Mouse (Mus musculus): ENCODE measurements around the gene Elovl6.

Elovl6 gene

GRCm38 (mm10) chr3:129612311-129613097 lies 80.3 kb downstream of the Elovl6 start:
- no peak for DNase-seq

- DNase-seq: no peak
Observed at GRCm38 (mm10) chr3:129613756-129614155, 81.6 kb downstream of the Elovl6 start.

GRCm38 (mm10) chr3:129614216-129614615 lies 82.1 kb downstream of the Elovl6 start:
- no peak for DNase-seq

- DNase-seq: no peak
Observed at GRCm38 (mm10) chr3:129617450-129617849, 85.3 kb downstream of the Elovl6 start.

GRCm38 (mm10) chr3:129619194-129619775 lies 87.1 kb downstream of the Elovl6 start:
- DNase-seq: no peak

- no peak for DNase-seq
Observed at GRCm38 (mm10) chr3:129620802-129621201, 88.6 kb downstream of the Elovl6 start.

GRCm38 (mm10) chr3:129621255-129621654 lies 89.1 kb downstream of the Elovl6 start:
- no peak for DNase-seq

GRCm38 (mm10) chr3:129622120-129622519 lies 90.0 kb downstream of the Elovl6 start:
- peak; percentile 50 for DNase-seq

- no peak for DNase-seq
Observed at GRCm38 (mm10) chr3:129622705-129623104, 90.5 kb downstream of the Elovl6 start.

GRCm38 (mm10) chr3:129624193-129624805 lies 92.1 kb downstream of the Elovl6 start:
- no peak for DNase-seq

GRCm38 (mm10) chr3:129627281-129627680 lies 95.1 kb downstream of the Elovl6 start:
- DNase-seq: no peak

- no peak for DNase-seq
Observed at GRCm38 (mm10) chr3:129631018-129631417, 98.9 kb downstream of the Elovl6 start.

- DNase-seq: no peak
Observed at GRCm38 (mm10) chr3:129631857-129632256, 99.7 kb downstream of the Elovl6 start.

GRCm38 (mm10) chr3:129633518-129633917 lies 101.4 kb downstream of the Elovl6 start:
- DNase-seq: no peak

GRCm38 (mm10) chr3:129634260-129634901 lies 102.2 kb downstream of the Elovl6 start:
- DNase-seq: peak; percentile 40

GRCm38 (mm10) chr3:129637446-129637845 lies 105.3 kb downstream of the Elovl6 start:
- DNase-seq: no peak

- DNase-seq: no peak
Observed at GRCm38 (mm10) chr3:129639701-129640100, 107.5 kb downstream of the Elovl6 start.

- DNase-seq: no peak
Observed at GRCm38 (mm10) chr3:129640211-129641000, 108.3 kb downstream of the Elovl6 start.

- no peak for DNase-seq
Observed at GRCm38 (mm10) chr3:129641621-129642020, 109.5 kb downstream of the Elovl6 start.

- DNase-seq: no peak
Observed at GRCm38 (mm10) chr3:129645409-129645808, 113.3 kb downstream of the Elovl6 start.

- DNase-seq: no peak
Observed at GRCm38 (mm10) chr3:129646781-129647180, 114.6 kb downstream of the Elovl6 start.

GRCm38 (mm10) chr3:129647312-129647711 lies 115.2 kb downstream of the Elovl6 start:
- no peak for DNase-seq

- no peak for DNase-seq
Observed at GRCm38 (mm10) chr3:129648598-129648997, 116.4 kb downstream of the Elovl6 start.
